Mouse (Mus musculus): ENCODE results near the gene Mylip. TPM values are rescaled to one million over a fixed set of nuclear protein-coding genes. Genes with fewer than 3 reads are reported as not detected.

Mylip gene
- total RNA-seq, 2 experiments from 2014 or later = 17.7 to 22.2 TPM

Other genes starting within 250 kb of the Mylip start
- 10 to 100 TPM; 60.1 to 60.7 TPM for gene Gmpr, start 117.7 kb downstream of the Mylip start, total RNA-seq (2021)